Mouse (Mus musculus) spleen, adult 2 months (tissue): ENCODE measurements around the gene 1110051M20Rik.

Experiments
- CTCF ChIP-seq: fragments of 200-500 bp; IDR thresholded peaks from 2 replicates; pipeline ENCODE4 v1.5.1; 2011; ENCODE audit warnings: mild to moderate bottlenecking, inconsistent platforms; ENCODE audit not compliant: insufficient read depth, insufficient read length, insufficient replicate concordance; ENCODE audit errors: extremely low read depth
- POLR2A ChIP-seq: fragments of 200-500 bp; IDR thresholded peaks from 2 replicates; pipeline ENCODE4 v1.6.1; 2011; ENCODE audit warnings: low read depth, low read length, inconsistent platforms

GRCm38 (mm10) chr2:91493981-91494380, 49.5 kb upstream of the 1110051M20Rik start:
- TF ChIP-seq CTCF (no peak), POLR2A (no peak)
